Mouse (Mus musculus) neutrophil, adult 65 days (primary cell): ENCODE results near the gene Il1rl2. TPM values are rescaled to one million over a fixed set of nuclear protein-coding genes. Genes with fewer than 3 reads are reported as not detected.

ENCODE experiments used
- total RNA-seq: library from RNA; stranded (reverse); gene quantifications from 2 replicates; pipeline ENCODE4 v1.2.4, GENCODE M21; 2023

Gene Il1rl2
- 7.0 and 11.0 TPM in 2 replicates for total RNA-seq

DNA sequence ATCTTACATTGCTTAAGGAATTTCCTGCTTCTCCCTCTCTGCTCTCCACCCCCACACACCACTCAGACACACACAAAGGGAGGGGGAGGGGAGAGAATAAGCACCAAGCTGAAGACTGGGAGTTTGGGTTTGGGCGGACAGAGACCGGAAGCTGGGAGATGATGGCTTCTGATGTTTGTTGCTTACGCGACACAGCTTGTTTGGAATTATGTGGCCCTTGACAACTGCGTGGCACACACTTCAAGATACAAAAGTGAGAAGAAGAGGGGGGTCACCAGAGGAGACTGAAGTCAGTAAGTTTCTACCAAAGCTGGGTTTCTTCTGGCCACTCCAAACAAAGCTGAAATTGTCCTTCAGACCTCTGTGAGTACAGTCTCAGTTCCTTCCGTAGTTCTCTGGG, at the start of gene Il1rl2:
Gene Il1rl2 (plus strand): TSS at position 154 of the 400 bp plus-strand sequence.

Other genes starting within 250 kb of the Il1rl2 start
- 0.95 and 1.4 TPM in 2 replicates for gene Il1r1, start 99.5 kb upstream of the Il1rl2 start, total RNA-seq
- 6.2 and 8.9 TPM in 2 replicates for gene Il1rl1, start 105.0 kb downstream of the Il1rl2 start, total RNA-seq
- gene Il18r1, start 140.9 kb downstream of the Il1rl2 start, total RNA-seq = 27.0 and 35.2 TPM in 2 replicates
- gene Il18rap, start 190.8 kb downstream of the Il1rl2 start, total RNA-seq = 300 and 435 TPM in 2 replicates